Mouse (Mus musculus) right cerebral cortex, postnatal 25 days (tissue): ENCODE data around the gene Pde4c.

ENCODE experiments used
- DNase-seq: peaks from one replicate; pipeline ENCODE4 v3.0.0; 2022

The Pde4c gene

DNA sequence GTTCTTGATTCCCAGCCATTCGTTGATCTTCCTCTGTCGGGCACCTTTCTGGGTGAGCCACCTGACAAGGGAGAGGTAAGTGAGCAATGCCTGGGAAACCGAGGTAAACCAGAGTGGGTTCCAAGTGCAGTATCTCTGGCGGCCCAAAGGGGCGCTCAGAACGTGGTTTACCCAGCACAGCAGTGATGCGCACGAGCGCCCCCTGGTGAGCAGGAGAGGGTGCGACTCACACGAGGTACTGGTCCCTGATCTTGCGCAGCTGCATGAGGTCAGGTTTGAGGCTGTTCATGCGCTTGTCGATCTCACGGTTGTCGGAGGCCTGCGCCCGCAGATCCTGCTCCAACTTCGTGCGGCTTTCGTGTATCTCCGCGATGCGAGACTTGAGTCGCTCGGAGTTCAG lies 45.8 kb downstream of the Pde4c start:
- peak; percentile 93 for DNase-seq

DNA sequence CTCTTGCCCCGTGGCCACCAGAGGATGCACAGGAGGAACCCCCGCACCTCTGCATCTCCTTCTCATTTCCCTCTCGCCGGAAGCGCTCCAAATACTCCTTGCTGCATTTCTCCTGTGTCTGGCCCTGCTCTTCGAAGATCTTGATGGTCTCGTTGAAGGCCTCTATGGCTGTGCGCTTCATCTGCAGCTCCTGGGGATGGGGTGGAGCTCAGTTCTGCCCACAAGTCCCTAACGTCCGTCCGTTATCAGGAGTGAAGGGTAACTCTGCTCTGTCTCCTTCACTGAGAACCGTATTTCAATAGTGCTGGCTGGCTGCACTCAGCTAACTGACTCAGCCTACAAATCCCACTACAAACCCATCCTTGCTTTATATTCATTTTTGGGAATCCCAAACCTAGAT lies 46.3 kb downstream of the Pde4c start:
- no peak for DNase-seq

DNA sequence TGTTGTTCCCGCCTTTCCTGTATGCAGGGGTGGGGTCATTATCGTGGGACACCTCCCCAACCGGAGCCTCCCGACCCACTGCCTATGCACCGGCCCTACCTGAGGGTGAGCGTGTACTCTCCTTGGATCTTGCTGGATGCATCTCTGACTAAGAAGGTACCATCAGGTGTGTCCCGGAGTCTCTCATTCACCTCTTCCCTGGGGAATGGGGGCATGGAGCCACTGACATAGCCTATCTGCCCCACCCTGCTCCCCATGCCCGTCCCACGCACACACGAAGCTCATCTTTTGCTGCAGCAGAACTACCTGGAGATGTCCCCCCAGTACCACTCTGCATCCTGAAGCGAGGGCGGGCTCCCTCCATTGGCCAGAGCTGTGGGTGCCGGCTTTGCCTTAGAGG lies 47.2 kb downstream of the Pde4c start:
- DNase-seq = no peak

- no peak for DNase-seq
Observed at GRCm38 (mm10) chr8:70771217-70771616, 47.7 kb downstream of the Pde4c start.

GRCm38 (mm10) chr8:70772075-70772474 lies 48.6 kb downstream of the Pde4c start:
- DNase-seq = no peak

DNA sequence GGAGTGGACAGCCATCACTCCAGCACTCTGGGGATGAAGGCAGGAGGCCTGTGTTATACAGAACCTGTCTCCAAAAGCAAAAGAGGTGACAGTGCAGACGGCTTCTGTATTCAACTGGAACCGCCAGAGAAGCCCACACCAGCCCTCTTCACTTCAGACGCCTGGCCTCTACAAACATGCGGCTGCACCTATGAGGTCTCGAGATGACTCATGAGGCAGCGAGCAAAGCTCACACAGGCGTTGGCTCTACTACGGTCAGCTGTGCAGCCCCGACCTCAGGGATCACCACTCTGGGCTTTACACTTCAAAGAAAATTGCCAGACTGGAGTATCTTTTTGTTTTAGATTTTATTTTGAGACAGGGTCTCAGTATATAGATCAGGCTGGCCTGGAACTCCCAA lies 49.4 kb downstream of the Pde4c start:
- DNase-seq = no peak

DNA sequence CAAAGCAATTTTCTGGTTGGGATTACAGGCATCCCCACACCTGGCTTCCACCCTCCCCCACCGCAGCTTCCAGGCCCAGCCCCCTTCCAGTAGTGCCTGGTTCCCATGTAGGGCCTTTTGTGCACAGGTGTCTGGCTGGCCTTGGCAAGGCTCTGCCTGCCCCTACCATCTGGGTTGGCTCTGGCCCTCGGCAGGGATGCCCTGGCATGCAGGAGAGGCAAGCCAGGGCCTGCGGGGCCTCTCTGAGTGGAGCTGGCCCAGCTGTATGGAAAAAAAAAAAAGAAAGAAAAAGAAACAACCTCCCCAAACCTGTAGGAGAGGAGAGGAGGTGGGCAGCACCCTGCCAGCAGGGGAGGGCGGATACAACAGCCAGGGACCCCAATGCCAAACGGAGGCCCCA lies 49.9 kb downstream of the Pde4c start:
- DNase-seq = no peak

GRCm38 (mm10) chr8:70773833-70774232 lies 50.3 kb downstream of the Pde4c start:
- DNase-seq = peak; percentile 64

- no peak for DNase-seq
Observed at GRCm38 (mm10) chr8:70774740-70775139, 51.2 kb downstream of the Pde4c start.

DNA sequence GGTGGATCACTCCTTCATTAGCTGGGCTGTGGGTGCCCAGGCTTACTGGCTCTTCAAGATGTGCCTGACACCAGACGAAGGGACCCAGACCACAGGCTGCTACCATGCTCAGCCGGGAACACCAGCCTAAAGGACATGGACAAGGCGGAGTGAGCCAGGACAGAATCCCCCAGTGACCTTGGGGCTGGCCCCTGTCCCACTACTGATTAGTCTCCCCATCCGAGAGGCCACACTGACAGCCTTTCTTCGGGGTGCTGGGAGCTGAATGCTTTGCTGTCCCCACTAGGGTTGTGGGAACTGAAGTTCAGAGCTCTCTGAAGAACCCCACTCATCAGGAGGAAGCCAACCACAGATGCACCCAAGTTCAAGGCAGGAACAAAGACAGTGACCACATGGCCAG lies 51.7 kb downstream of the Pde4c start:
- DNase-seq = no peak

DNA sequence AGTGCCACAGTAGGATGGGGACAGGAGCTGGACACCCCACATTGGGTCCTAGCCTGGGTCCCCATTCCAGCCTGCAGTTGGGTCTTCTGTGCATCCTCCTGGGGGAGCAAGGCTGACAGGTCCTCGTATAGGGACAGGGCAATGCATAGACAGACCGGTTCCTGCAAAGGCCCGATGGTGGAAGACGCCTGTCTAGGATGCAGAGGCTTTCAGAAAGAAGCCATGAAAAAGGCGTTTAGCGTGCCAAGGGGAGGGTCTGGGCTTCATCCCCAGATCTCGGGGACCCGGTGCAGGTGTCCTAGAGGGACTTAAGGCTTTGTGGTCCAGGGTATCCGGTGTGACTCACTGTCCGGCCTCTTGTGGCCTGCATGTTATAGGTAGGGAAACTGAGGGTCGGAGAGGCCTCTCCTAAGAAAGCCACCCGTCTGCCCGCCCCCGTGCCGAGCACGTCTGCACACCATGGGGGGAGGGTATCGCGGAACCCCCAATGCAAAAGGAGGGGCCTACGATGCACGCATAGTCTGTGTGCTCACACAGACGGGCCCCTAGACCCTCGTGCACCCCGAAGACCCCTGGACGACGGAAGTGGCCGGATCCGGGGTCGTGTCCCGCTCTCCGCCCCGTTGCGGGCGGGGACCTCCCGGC lies 52.5 kb downstream of the Pde4c start:
- DNase-seq = peak; percentile 51

DNA sequence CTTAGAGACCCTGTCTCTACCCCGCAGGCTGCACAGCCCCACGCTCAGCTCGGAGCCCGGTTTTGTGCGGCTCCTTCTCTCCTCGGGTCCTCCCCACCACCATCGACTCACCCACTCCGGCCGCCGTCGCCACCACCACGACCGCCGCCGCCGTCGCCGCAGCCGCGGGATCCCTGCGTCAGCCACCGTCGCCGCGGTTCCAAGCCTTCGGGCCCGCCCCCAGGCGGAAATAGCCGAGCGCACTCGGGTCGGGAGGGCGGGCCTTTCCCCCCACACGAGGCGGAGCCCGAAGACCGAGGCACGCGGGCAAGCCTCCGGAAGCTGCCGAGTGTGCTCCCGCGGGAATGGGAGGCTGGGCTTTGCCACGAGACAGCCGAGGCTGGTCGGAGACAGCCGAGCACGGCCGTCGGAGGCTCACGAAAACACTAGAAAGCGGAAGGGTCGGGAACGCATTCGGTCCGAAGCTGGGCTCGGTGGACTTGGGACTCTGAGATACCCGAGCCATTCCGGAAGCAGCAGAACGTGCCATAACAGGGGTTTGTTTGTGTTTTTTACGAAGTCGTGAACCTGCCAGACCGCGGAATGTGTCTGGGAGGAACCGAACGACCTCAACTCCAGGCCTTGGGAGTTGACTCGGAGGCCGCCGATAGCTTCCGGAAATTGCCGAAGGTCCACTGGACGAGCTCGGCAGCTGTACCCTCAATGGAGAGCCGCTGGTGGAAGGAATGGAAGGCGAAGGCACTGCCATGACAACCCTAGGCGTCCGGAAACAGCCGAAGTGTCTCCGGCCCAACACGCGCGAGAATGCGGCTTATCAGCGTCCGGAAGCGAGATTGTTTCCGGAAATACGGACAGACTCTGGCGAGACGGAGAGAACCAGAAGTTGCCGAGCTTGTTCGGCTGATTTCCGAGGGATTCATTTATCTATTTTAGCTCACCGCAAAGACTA lies 53.2 kb downstream of the Pde4c start, which contains the start of gene Pik3r2:
Gene Pik3r2 (minus strand): TSS at position 218 of the 949 bp plus-strand sequence.
- peak; percentile 98 for DNase-seq

DNA sequence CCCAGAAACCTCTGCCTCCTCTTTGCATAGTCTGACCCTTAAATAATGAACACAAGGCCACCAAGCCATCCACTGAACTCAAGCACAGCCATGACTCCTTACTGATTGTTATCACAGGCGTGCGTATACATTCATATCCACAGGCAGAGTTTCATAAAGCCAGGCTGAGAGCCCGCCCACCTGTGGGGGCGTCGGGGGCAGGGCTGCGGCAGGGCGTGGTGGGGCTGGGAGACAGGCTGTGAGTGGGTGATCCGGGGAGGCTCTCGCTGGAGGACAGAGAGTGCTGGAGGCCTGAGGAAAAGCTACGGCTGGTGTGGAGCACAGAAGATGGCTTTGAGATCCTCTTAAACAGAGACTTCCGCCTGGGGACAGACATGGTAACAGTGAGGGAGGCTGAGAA lies 56.6 kb downstream of the Pde4c start:
- DNase-seq = no peak

DNA sequence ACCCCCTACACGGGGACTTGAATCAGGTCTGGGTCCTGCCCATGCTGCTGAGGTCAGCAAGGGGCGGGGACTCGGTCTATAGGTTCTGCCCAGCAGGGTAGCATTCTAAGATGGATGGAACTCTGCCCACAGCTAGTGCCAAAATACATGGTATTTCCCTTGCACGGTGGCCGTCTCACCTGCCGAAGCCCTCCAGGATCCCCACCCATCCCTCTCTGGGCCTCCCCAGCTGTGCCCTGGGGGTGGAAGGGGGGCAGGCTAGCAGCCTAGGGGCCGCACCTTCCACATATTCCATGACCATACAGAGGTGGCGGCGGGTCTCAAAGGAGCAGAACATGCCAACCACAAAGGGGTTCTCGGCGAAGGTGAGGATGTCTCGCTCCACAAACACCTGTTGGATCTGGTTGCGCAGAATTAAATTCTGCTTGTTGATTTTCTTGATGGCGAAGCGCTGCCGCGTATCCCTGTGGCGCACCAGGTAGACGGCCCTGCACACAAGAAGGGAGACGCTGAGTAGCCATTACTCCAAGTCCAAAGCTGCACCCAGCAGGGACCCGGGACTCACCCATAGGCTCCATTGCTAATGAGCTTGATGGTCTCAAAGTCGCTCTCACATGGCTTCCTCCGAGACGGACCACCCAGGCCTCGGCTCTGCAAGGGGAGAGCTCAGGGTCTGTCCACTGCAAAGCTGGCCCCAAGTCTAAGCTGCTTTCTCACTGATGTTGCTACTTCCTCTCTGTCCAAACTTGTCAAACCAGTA lies 63.0 kb downstream of the Pde4c start:
- DNase-seq = no peak

GRCm38 (mm10) chr8:70787051-70787445 lies 63.5 kb downstream of the Pde4c start:
- DNase-seq = no peak

- no peak for DNase-seq
Observed at GRCm38 (mm10) chr8:70787941-70788667, 64.6 kb downstream of the Pde4c start.

DNA sequence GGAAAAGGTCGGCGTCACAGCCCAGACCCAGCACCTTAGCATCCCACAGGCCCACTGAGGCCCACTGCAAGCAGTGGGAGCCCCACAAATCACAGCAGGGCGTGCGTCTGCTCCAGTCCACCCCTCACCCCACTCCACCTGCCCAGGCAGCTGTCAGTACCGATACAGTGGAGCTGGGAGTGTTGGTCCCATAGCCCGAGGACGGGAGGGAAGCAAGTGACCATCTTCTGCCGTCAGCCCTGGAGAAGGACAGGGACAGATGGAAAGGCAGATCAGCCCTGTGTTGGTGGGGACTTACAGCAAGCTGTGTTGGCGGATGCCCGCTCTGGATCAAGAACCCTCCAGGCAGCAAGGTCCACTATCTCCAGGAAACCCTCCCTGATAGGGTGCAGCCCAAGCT lies 65.5 kb downstream of the Pde4c start:
- no peak for DNase-seq

DNA sequence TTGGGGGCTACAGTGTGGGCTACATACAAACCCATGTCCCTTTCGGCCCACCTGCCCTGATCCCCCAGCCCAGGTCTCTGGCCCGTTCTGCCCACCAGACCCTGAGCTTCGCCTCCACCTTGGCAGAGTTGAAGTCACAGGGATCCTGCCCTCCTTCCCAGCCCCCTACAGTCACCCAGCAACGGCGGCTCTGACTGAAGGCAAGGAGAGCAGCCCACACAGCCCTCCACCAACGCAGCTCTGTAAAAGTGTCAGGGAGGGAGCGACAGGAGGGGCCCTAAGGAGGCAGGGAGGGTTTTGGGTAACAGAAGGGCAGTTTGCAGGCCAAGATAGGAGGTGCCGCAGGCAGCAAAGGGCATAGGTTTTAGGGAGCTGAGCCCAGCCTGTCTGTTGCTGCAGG lies 67.3 kb downstream of the Pde4c start:
- DNase-seq = no peak

GRCm38 (mm10) chr8:70791294-70791701 lies 67.8 kb downstream of the Pde4c start:
- no peak for DNase-seq

GRCm38 (mm10) chr8:70791975-70792691 lies 68.6 kb downstream of the Pde4c start:
- peak; percentile 98 for DNase-seq

GRCm38 (mm10) chr8:70792700-70793099 lies 69.2 kb downstream of the Pde4c start:
- no peak for DNase-seq

GRCm38 (mm10) chr8:70794215-70794614 lies 70.7 kb downstream of the Pde4c start:
- DNase-seq = no peak
